Mouse (Mus musculus) left cerebral cortex, adult 2 months (tissue): ENCODE measurements at regions not wholly inside any gene's neighbourhood (a gene's known extent, or its start where the extent isn't known, plus 50 kb on each side); places are given as distances from the start of the nearest gene placed in this dataset.

Source experiments
- DNase-seq, 2 experiments: peaks; one replicate each; pipeline ENCODE4 v3.0.0; 2021 to 2022; ENCODE audit warnings: low spot score in 2 of 2, mixed read lengths in 1 of 2; ENCODE audit errors: extremely low spot score in 1 of 2
- H3K27ac ChIP-seq: fragments of 200-600 bp; 2 replicates; pipeline ENCODE4 v1.8.1; 2022
- H3K4me3 ChIP-seq: fragments of 200-600 bp; 2 replicates; pipeline ENCODE4 v1.8.1; 2022
- CTCF ChIP-seq: fragments of 200-600 bp; IDR thresholded peaks from 2 replicates; pipeline ENCODE4 v1.8.1; 2022; ENCODE audit warnings: antibody characterized with exemption, mild to moderate bottlenecking, moderate library complexity
- intact Hi-C: fragments of 180-260 bp; cut with DNase I; formaldehyde crosslinking; loops from one replicate; pipeline ENCODE4 v1.15.1; 2025

DNA sequence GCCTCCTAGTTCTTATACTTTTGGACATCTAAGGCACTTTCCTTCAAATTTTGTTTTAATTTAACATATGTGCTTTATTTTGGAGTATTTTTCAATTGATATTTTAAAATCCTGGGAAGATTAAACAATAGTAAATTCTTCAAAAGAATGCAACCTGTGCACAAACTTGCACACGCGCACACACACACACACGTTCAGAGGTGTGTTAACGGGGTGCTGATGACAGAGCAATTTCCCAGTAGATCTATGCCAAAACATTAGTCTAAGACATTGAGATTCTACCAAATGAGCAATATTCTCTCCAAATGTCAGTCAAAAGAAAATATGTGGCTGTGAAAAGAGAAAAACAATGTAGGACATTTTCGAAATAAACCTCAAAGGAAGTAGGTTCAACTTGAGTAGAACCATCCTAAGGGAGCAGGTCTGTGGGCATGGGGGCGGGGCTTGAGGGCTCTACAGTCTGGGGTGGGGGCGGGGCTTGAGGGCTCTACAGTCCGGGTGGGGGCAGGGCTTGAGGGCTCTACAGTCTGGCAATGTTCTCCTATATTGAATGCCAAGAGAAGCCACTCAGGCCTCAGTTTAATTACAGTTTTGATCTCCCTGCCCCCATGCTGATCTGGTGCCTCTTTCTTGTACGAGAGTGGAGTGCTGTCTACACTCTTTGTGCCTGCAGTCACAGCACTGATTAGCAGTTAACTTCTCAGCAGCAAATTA lies 157.0 kb downstream of the Qdpr start:
- DNase-seq, result no peak
- H3K4me3 ChIP-seq, result no peak overlapping the region
- intact Hi-C loops, result loop anchor here (10.0 kb wide), 1 partner anchor 878 kb away; no protein-coding TSS in a partner anchor
- no peak overlapping the region for H3K27ac ChIP-seq
- no peak for TF ChIP-seq CTCF

DNA sequence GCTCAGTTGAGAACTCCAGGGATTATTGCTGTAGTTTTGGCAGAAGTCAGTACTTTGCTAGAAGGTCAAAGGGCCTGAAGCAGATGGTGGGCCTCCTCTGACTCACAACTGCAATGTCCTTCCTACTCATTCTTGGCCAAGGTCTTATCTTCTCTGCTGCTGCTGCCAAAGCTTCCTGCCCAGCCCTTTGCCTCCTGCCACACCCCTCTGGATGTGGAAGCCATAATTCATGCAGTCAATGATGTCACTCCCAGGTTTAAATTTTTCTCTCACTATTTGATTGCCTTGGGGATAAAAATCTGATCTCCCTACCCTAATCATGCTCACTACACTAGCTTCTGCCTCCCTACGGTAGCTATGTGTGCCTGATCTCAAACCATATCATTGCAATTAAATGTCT lies 157.7 kb downstream of the Qdpr start:
- H3K27ac ChIP-seq, result no peak overlapping the region
- no peak for TF ChIP-seq CTCF
- no peak overlapping the region for H3K4me3 ChIP-seq
- intact Hi-C loops, result loop anchor here (10.0 kb wide), 1 partner anchor 878 kb away; no protein-coding TSS in a partner anchor
- no peak for DNase-seq

GRCm38 (mm10) chr5:45291752-45292151 lies 158.3 kb downstream of the Qdpr start:
- Histone ChIP-seq H3K27ac (no peak overlapping the region), H3K4me3 (no peak overlapping the region)
- no peak for TF ChIP-seq CTCF
- DNase-seq, result no peak
- intact Hi-C loops, result loop anchor here (10.0 kb wide), 1 partner anchor 877 kb away; no protein-coding TSS in a partner anchor

GRCm38 (mm10) chr5:45291276-45291675 lies 158.8 kb downstream of the Qdpr start:
- intact Hi-C loops, result loop anchor here (10.0 kb wide), 1 partner anchor 876 kb away; no protein-coding TSS in a partner anchor

DNA sequence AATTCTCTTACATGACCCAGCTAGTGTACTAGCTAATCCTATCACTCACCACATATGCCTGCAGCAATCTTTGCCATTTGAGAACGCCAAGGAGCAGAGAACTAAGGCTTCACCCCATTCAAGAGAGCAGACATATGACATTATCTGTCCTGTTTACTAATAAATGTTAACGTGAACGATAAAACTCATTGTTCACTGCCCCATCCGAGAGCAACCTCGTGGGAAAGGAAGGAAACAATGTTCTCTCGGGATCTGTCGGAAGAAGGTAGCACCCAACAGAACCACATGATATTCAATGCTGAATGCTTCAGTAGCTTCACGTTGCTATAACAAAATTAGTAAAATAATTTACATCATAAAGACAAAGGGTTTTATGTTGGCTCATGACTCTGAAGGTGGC lies 163.6 kb downstream of the Qdpr start:
- no peak overlapping the region for H3K27ac ChIP-seq
- DNase-seq, result no peak
- TF ChIP-seq CTCF, result no peak
- no peak overlapping the region for H3K4me3 ChIP-seq
- intact Hi-C loops, result no loop called here

More at GRCm38 (mm10) chr5:45291276-45291675, 158.8 kb downstream of the Qdpr start:
- no peak for TF ChIP-seq CTCF
- DNase-seq, result no peak
- H3K27ac ChIP-seq, result no peak overlapping the region
- H3K4me3 ChIP-seq, result no peak overlapping the region

DNA sequence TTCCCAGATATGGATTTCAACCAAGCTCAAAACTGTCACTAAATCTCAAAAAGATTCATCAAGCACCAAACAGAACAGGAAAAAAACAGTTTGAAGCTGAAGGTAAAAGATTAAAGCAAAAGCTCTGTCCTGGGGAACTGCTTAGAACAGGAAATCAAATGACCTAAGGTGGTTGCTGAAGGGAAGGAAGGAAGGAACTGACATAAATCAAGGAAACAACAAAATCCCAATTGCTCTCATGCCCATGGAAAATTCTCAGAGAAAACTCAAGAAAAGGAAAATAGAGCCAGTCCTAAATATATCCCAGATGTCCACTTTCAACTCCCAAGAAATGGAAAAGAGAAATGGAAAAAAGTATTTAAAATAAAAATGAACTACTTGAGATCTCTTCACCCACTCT lies 165.4 kb downstream of the Qdpr start:
- intact Hi-C loops, result loop anchor here (2.0 kb wide), 1 partner anchor 118 kb away; no protein-coding TSS in a partner anchor
- H3K27ac ChIP-seq, result no peak overlapping the region
- TF ChIP-seq CTCF, result no peak
- DNase-seq, result no peak
- no peak overlapping the region for H3K4me3 ChIP-seq

- intact Hi-C loops, result loop anchor here (2.0 kb wide), 1 partner anchor 119 kb away; no protein-coding TSS in a partner anchor
- TF ChIP-seq CTCF, result no peak
- H3K4me3 ChIP-seq, result no peak overlapping the region
- no peak for DNase-seq
- no peak overlapping the region for H3K27ac ChIP-seq
Measured at GRCm38 (mm10) chr5:45283908-45284415, 166.1 kb downstream of the Qdpr start.

GRCm38 (mm10) chr5:45282207-45282930 lies 167.7 kb downstream of the Qdpr start:
- H3K27ac ChIP-seq, result no peak overlapping the region
- DNase-seq, result no peak
- no peak overlapping the region for H3K4me3 ChIP-seq
- intact Hi-C loops, result no loop called here
- TF ChIP-seq CTCF, result no peak

DNA sequence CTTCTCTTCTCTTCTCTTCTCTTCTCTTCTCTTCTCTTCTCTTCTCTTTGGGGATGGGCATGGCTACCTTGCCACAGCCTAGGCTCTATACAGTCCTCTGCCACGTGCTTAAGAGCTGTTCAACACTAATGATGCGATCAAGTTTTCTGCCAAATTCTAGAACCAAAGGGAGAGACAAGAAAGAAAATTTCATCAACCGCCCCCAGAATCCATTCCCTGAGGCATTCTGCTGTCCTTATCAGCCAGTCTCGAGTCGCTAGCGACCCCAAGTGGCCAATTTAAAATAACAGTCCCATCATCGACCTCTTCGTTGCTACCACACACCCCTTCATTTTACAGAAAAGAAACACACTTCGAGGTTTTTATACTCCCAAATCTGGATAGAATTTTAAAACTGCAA lies 171.5 kb downstream of the Qdpr start:
- intact Hi-C loops, result loop anchor here (1.0 to 10.0 kb wide), 7 partner anchors 46 to 991 kb away; partner anchors contain the start of gene Ldb2
- H3K27ac ChIP-seq, result peak overlapping the region; percentile 48; the same call in 1 of the 2 replicates
- peak; percentile 87 for TF ChIP-seq CTCF
- peak; percentile 84 to 86 for DNase-seq
- peak overlapping the region; percentile 30 for H3K4me3 ChIP-seq

DNA sequence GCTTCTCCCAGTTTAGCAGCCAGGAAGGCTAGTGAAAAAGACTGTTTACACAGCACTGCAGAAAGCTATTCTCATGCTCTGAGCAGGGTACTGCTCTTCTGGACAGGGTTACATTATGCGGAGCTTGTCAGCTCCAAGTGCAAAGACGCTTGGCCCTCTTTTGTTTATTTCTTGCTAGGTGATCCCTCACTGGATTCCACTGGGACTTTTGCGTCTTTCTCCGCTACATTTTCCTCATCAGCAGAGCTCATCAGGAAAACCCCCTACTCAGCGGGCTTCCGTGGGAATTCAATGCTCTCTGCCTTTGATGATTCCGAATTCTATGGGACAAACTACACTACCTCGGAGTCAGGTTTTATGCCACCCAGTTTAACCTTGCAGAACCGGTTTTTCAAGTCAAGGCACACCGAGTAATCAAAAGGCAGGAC lies 172.0 kb downstream of the Qdpr start:
- TF ChIP-seq CTCF, result no peak
- intact Hi-C loops, result loop anchor here (1.0 to 10.0 kb wide), 7 partner anchors 46 to 991 kb away; partner anchors contain the start of gene Ldb2
- Histone ChIP-seq H3K27ac (peak overlapping the region; percentile 60), H3K4me3 (peak overlapping the region; percentile 30)
- no peak for DNase-seq

- intact Hi-C loops, result loop anchor here (10.0 kb wide), 1 partner anchor 546 kb away; no protein-coding TSS in a partner anchor
- DNase-seq, result no peak
- no peak for TF ChIP-seq CTCF
- Histone ChIP-seq H3K4me3 (no peak overlapping the region), H3K27ac (no peak overlapping the region)
Measured at GRCm38 (mm10) chr5:45270679-45271078, 179.4 kb downstream of the Qdpr start.

DNA sequence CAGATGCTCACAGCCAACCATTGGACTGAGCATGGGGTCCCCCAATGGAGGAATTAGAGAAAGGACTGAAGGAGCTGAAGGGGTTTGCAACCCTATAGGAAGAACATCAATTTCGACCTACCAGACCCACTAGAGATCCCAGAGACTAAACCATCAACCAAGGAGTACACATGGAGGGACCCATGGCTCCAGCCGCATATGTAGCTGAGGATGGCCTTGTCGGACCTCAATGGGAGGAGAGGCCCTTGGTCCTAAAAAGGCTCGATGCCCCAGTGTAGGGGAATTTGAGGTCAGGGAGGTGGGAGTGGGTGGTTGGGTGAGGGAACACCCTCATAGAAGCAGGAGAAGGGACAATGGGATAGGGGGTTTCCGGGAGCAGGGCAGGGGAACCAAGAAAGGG lies 180.6 kb downstream of the Qdpr start:
- H3K27ac ChIP-seq, result no peak overlapping the region
- DNase-seq, result no peak
- no peak for TF ChIP-seq CTCF
- intact Hi-C loops, result no loop called here
- H3K4me3 ChIP-seq, result no peak overlapping the region
